Mouse (Mus musculus) forebrain, embryonic 10.5 days (tissue): ENCODE measurements at regions not wholly inside any gene's neighbourhood (a gene's known extent, or its start where the extent isn't known, plus 50 kb on each side); places are given as distances from the start of the nearest gene placed in this dataset.
A peak's percentile ranks its signal among the peaks of the same experiment; 100 is the strongest.
"Not testable (repeated sequence)": the region's sequence is repeated elsewhere in the genome, so short reads cannot be mapped to it uniquely, and the experiment has no call there.

ENCODE experiments used
- DNase-seq: peaks from one replicate; pipeline ENCODE4 v3.0.0-alpha.2; 2017; ENCODE audit warnings: low spot score; ENCODE audit errors: extremely low spot score
- H3K27ac ChIP-seq: fragments of 300-500 bp; sonication (generic); 2 replicates; pipeline ENCODE4 v1.5.1; 2016; ENCODE audit warnings: mild to moderate bottlenecking
- H3K27me3 ChIP-seq: fragments of 300-500 bp; sonication (generic); 2 replicates; pipeline ENCODE4 v1.6.1; 2016; ENCODE audit warnings: mild to moderate bottlenecking; ENCODE audit not compliant: poor library complexity, severe bottlenecking
- H3K36me3 ChIP-seq: fragments of 300-500 bp; sonication (generic); replicated peaks from 2 replicates; pipeline ENCODE4 v1.6.1; 2016; ENCODE audit warnings: mild to moderate bottlenecking, moderate library complexity
- H3K4me1 ChIP-seq: fragments of 300-500 bp; sonication (generic); 2 replicates; pipeline ENCODE4 v1.6.1; 2016
- H3K4me3 ChIP-seq: fragments of 300-500 bp; sonication (generic); 2 replicates; pipeline ENCODE4 v1.5.1; 2016; ENCODE audit warnings: mild to moderate bottlenecking, moderate library complexity
- H3K9me3 ChIP-seq: fragments of 300-500 bp; sonication (generic); 2 replicates; pipeline ENCODE4 v1.6.1; 2016; ENCODE audit warnings: mild to moderate bottlenecking, moderate library complexity
- WGBS: fragments of 180-500 bp; shearing (Covaris S2); methylation state at CpG from one replicate; pipeline ENCODE4 v1.1.7; 2016; 5-methylcytosine and 5-hydroxymethylcytosine counted together

DNA sequence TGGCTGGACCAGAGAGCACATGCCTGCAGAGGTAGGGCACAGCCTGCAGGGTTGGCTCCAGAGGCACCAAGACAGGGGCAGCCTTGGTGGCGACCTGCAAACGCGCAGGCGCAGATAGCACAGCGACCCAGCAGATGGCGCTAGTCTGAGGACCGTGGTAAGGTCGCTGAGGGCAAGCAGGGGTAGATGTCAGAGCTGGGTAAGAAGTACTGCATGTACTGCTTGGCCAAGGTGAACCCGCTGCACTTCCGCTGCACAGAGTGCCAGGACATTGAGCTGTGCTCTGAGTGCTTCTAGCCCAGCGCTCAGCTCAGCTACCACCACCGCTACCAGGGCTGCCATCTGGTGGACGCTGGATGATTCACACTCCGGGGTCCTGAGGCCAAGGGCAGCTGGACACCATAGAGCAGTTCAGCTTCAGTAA lies 68.3 kb downstream of the Hsp90b1 start:
- H3K27ac ChIP-seq = 0 out of 2 replicates have a peak overlapping the region, but pooled peaks have one; percentile 51
- not testable (repeated sequence) for H3K27me3 ChIP-seq, H3K36me3 ChIP-seq, H3K9me3 ChIP-seq
- peak overlapping the region; percentile 45 for H3K4me3 ChIP-seq
- 4% methylated on average over 14 of the region's 14 CpGs for WGBS
- peaks cover 11% of the 10 kb centered on the region for H3K4me1 ChIP-seq
- DNase-seq = peak; percentile 81

GRCm38 (mm10) chr10:86636515-86636914 lies 68.8 kb downstream of the Hsp90b1 start:
- H3K36me3 ChIP-seq, H3K27me3 ChIP-seq, H3K27ac ChIP-seq, DNase-seq, H3K9me3 ChIP-seq: not testable (repeated sequence)
- 29% methylated on average over 6 of the region's 6 CpGs for WGBS
- H3K4me3 ChIP-seq = peak overlapping the region; percentile 45
- peaks cover 11% of the 10 kb centered on the region for H3K4me1 ChIP-seq

DNA sequence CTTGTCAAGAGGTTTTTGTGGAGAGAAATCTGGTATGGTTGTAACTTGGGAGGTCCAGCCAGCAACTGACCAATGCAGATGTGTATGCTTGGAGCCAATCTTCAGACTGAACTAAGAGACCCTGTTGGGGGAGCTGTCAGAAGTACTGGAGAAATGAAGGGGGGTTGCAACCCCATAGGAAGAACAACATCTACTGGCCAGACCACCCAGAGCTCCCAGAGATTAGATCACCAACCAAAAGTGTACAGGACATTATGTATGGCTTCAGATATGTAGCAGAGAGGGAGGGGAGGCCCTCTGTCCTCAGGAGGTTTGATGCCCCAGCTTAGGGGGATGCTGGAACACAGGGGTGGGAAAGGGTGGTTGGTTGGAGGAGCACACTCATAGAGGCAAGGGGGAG lies 78.6 kb downstream of the Hsp90b1 start:
- not testable (repeated sequence) for H3K27me3 ChIP-seq, H3K9me3 ChIP-seq, H3K27ac ChIP-seq, H3K4me3 ChIP-seq, H3K36me3 ChIP-seq, DNase-seq, H3K4me1 ChIP-seq

GRCm38 (mm10) chr10:86617958-86618664 lies 87.2 kb downstream of the Hsp90b1 start:
- 88% methylated on average over 6 of the region's 6 CpGs for WGBS
- not testable (repeated sequence) for DNase-seq, H3K9me3 ChIP-seq

DNA sequence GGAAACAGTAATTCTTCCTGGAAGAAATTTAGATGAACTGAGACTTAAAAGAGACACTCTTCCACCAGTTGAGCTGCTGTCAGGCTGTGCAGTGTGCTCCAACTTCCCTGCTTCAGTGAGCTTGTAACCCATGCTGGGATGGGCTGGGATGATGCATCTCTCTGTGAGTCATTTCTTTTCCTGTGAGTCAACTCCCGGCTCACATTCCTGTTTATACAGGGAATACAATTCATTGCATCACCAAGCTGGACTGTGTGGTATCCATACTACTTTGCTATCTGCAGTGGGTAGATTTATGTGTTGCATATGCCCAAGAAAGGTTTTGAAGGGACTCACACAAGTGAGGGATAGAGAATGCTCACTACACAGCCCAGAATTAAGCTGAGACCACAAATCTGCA lies 93.0 kb downstream of the Hsp90b1 start:
- 78% methylated on average over 1 of the region's 1 CpGs for WGBS
- H3K4me3 ChIP-seq, DNase-seq, H3K36me3 ChIP-seq, H3K4me1 ChIP-seq, H3K27me3 ChIP-seq, H3K27ac ChIP-seq, H3K9me3 ChIP-seq: not testable (repeated sequence)

More at GRCm38 (mm10) chr10:86617958-86618664, 87.2 kb downstream of the Hsp90b1 start:
- H3K4me1 ChIP-seq, H3K27me3 ChIP-seq, H3K36me3 ChIP-seq, H3K4me3 ChIP-seq, H3K27ac ChIP-seq: not testable (repeated sequence)

DNA sequence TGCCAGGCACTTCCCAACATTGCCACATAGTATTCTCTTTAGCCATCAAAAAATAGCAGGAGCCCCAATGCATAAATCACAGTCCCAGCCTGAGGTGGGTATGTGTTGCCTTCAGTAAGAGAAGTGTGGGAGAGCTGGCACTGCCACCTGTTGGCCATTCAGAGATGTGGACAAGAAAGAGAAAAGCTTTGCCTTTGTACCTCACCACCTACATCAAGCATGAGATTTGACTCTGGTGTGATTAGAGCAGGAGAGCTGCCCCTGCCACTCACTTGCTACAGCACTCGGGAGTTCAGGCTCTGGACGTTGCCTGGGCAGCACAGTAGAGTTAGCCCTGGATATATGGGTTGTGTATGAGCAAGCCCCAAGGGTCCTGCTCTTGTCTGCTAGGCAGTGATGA lies 95.3 kb downstream of the Hsp90b1 start:
- not testable (repeated sequence) for H3K36me3 ChIP-seq, H3K27ac ChIP-seq, H3K9me3 ChIP-seq, H3K4me1 ChIP-seq, DNase-seq, H3K4me3 ChIP-seq, H3K27me3 ChIP-seq
- 70% methylated on average over 2 of the region's 2 CpGs for WGBS

DNA sequence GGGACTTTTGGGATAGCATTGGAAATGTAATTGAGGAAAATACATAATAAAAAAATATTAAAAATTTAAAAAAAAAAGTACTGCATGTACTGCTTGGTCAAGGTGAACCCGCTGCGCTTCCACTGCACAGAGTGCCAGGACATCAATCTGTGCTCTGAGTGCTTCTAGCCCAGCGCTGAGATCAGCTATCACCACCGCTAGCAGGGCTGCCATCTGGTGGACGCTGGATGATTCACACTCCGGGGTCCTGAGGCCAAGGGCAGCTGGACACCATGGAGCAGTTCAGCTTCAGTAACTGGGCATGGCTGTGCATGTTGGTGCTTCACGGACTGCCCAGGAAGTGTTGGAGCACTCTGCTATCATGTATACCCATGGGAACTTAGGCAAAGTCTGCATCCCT lies 102.1 kb upstream of the Syn3 start:
- H3K4me3 ChIP-seq, DNase-seq, H3K4me1 ChIP-seq, H3K27ac ChIP-seq, H3K9me3 ChIP-seq, H3K27me3 ChIP-seq, H3K36me3 ChIP-seq: not testable (repeated sequence)
- WGBS = 50% methylated on average over 7 of the region's 7 CpGs

- H3K4me1 ChIP-seq, H3K36me3 ChIP-seq, H3K9me3 ChIP-seq, H3K27me3 ChIP-seq, DNase-seq, H3K4me3 ChIP-seq, H3K27ac ChIP-seq: not testable (repeated sequence)
- 94% methylated on average over 7 of the region's 7 CpGs for WGBS
Observed at GRCm38 (mm10) chr10:86599991-86600390, 101.3 kb upstream of the Syn3 start.

GRCm38 (mm10) chr10:86590211-86590610 lies 91.5 kb upstream of the Syn3 start:
- H3K4me3 ChIP-seq, DNase-seq, H3K36me3 ChIP-seq, H3K9me3 ChIP-seq, H3K4me1 ChIP-seq, H3K27ac ChIP-seq, H3K27me3 ChIP-seq: not testable (repeated sequence)
- 90% methylated on average over 2 of the region's 2 CpGs for WGBS

DNA sequence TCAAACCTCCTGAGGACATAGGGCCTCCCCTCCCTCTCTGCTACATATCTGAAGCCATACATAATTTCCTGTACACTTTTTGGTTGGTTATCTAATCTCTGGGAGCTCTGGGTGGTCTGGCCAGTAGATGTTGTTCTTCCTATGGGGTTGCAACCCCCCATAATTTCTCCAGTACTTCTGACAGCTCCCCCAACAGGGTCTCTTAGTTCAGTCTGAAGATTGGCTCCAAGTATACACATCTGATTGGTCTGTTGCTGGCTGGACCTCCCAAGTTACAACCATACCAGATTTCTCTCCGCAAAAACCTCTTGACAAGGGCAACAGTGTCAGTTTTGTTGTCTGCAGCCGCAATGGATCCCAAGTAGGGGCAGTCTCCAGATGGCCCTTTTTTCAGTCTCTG lies 68.2 kb upstream of the Syn3 start:
- not testable (repeated sequence) for H3K4me3 ChIP-seq, H3K36me3 ChIP-seq, H3K9me3 ChIP-seq, H3K27me3 ChIP-seq, H3K27ac ChIP-seq, H3K4me1 ChIP-seq, DNase-seq
- WGBS = 88% methylated on average over 2 of the region's 2 CpGs

GRCm38 (mm10) chr10:86555843-86556242 lies 57.1 kb upstream of the Syn3 start:
- Histone ChIP-seq H3K4me3 (no peak overlapping the region), H3K4me1 (peaks cover 1% of the 10 kb centered on the region), H3K9me3 (no peaks in the 10 kb centered on the region), H3K27me3 (no peaks in the 10 kb centered on the region), H3K27ac (no peak overlapping the region), H3K36me3 (no peaks in the 10 kb centered on the region)
- 68% methylated on average over 8 of the region's 8 CpGs for WGBS
- DNase-seq = peak; percentile 15
